Mouse (Mus musculus) MEL (cell line): Measurements from ENCODE around the gene Smtn. TPM values are rescaled to one million over a fixed set of nuclear protein-coding genes. Genes with fewer than 3 reads are reported as not detected.

Experiments used
- DNase-seq: peaks from one replicate; pipeline ENCODE4 v3.0.0; 2011; ENCODE audit warnings: low read depth, low spot score
- H3K27ac ChIP-seq: 2 replicates; pipeline ENCODE4 v1.5.1; 2012; ENCODE audit warnings: low read depth, mild to moderate bottlenecking, control low read depth, low read length, moderate library complexity; ENCODE audit not compliant: control insufficient read depth
- H3K27me3 ChIP-seq, 2 experiments: fragments of 150-350 bp in 1 of 2; sonication (generic) in 1 of 2; 2 replicates each; pipeline ENCODE4 v1.6.1; 2012; ENCODE audit warnings: low read length in 2 of 2, mild to moderate bottlenecking in 2 of 2, improper control_type of control experiment in 1 of 2, moderate library complexity in 1 of 2; ENCODE audit not compliant: insufficient read depth in 2 of 2, control insufficient read depth in 1 of 2
- H3K36me3 ChIP-seq, 2 experiments: 2 replicates each; pipeline ENCODE4 v1.6.1; 2012 to 2014; ENCODE audit warnings: low read length in 2 of 2, improper control_type of control experiment in 1 of 2, inconsistent platforms in 1 of 2, mild to moderate bottlenecking in 1 of 2; ENCODE audit not compliant: insufficient read depth in 2 of 2, control insufficient read depth in 1 of 2
- H3K4me1 ChIP-seq, 2 experiments: fragments of 150-350 bp in 1 of 2; sonication (generic) in 1 of 2; 2 replicates each; pipeline ENCODE4 v1.6.1; 2012; ENCODE audit warnings: low read length in 2 of 2, improper control_type of control experiment in 1 of 2, mild to moderate bottlenecking in 1 of 2; ENCODE audit not compliant: insufficient read depth in 2 of 2, control insufficient read depth in 1 of 2
- H3K4me3 ChIP-seq, 2 experiments: fragments of 150-350 bp in 1 of 2; sonication (generic) in 1 of 2; 2 replicates each; pipeline ENCODE4 v1.5.1; 2012; ENCODE audit warnings: low read depth in 2 of 2, low read length in 2 of 2, mild to moderate bottlenecking in 2 of 2, moderate library complexity in 2 of 2, control low read depth in 1 of 2, improper control_type of control experiment in 1 of 2; ENCODE audit not compliant: control insufficient read depth in 1 of 2, insufficient read depth in 1 of 2
- H3K79me2 ChIP-seq: 2 replicates; pipeline ENCODE4 v1.6.1; 2012; ENCODE audit warnings: mild to moderate bottlenecking, low read length, moderate library complexity; ENCODE audit not compliant: control insufficient read depth, poor library complexity, insufficient read depth
- H3K9ac ChIP-seq: 2 replicates; pipeline ENCODE4 v1.6.1; 2012; ENCODE audit warnings: low read depth, mild to moderate bottlenecking, control low read depth, low read length, moderate library complexity; ENCODE audit not compliant: control insufficient read depth, poor library complexity, severe bottlenecking
- H3K9me3 ChIP-seq: fragments of 150-350 bp; sonication (generic); replicated peaks from 2 replicates; pipeline ENCODE4 v1.6.1; 2012; ENCODE audit warnings: mild to moderate bottlenecking, low read length, improper control_type of control experiment, moderate library complexity; ENCODE audit not compliant: insufficient read depth
- BHLHE40 ChIP-seq: IDR thresholded peaks from 2 replicates; pipeline ENCODE4 v1.6.1; 2012; ENCODE audit warnings: low read depth, mild to moderate bottlenecking, inconsistent platforms, low read length, improper control_type of control experiment, borderline replicate concordance
- CHD1 ChIP-seq: IDR thresholded peaks from 2 replicates; pipeline ENCODE4 v1.6.1; 2012; ENCODE audit warnings: low read depth, mild to moderate bottlenecking, inconsistent platforms, low read length, improper control_type of control experiment
- CHD2 ChIP-seq: IDR thresholded peaks from 2 replicates; pipeline ENCODE4 v1.6.1; 2011; ENCODE audit warnings: low read length, improper control_type of control experiment
- CTCF ChIP-seq, 3 experiments: IDR thresholded peaks in 2 of 3; conservative IDR thresholded peaks in 1 of 3; 2 replicates each; pipeline ENCODE4 v1.5.1; 2011 to 2012; ENCODE audit warnings: low read length in 3 of 3, low read depth in 2 of 3, mild to moderate bottlenecking in 2 of 3, improper control_type of control experiment in 1 of 3, inconsistent platforms in 1 of 3, mixed read lengths in 1 of 3, moderate library complexity in 1 of 3; ENCODE audit not compliant: control insufficient read depth in 1 of 3, insufficient read depth in 1 of 3, poor library complexity in 1 of 3, severe bottlenecking in 1 of 3
- ELF1 ChIP-seq: IDR thresholded peaks from 2 replicates; pipeline ENCODE4 v1.6.1; 2014; ENCODE audit warnings: low read depth, mild to moderate bottlenecking, inconsistent platforms, low read length, improper control_type of control experiment, moderate library complexity
- ETS1 ChIP-seq: IDR thresholded peaks from 2 replicates; pipeline ENCODE4 v1.6.1; 2012; ENCODE audit warnings: low read depth, mild to moderate bottlenecking, inconsistent platforms, low read length, improper control_type of control experiment, moderate library complexity
- HCFC1 ChIP-seq: IDR thresholded peaks from 2 replicates; pipeline ENCODE4 v1.6.1; 2012; ENCODE audit warnings: low read depth, mild to moderate bottlenecking, inconsistent platforms, low read length, improper control_type of control experiment, moderate library complexity
- MXI1 ChIP-seq: IDR thresholded peaks from 2 replicates; pipeline ENCODE4 v1.6.1; 2011; ENCODE audit warnings: mild to moderate bottlenecking, low read depth, low read length, improper control_type of control experiment
- MYC ChIP-seq: IDR thresholded peaks from 2 replicates; pipeline ENCODE4 v1.6.1; 2011; ENCODE audit warnings: low read depth, mild to moderate bottlenecking, low read length, improper control_type of control experiment, moderate library complexity
- NELFE ChIP-seq: IDR thresholded peaks from 2 replicates; pipeline ENCODE4 v1.6.1; 2011; ENCODE audit warnings: low read depth, low read length, improper control_type of control experiment
- POLR2A ChIP-seq, 2 experiments: IDR thresholded peaks; 2 replicates each; pipeline ENCODE4 v1.6.1; 2011 to 2012; ENCODE audit warnings: low read length in 2 of 2, mild to moderate bottlenecking in 2 of 2, control low read depth in 1 of 2, improper control_type of control experiment in 1 of 2, low read depth in 1 of 2, moderate library complexity in 1 of 2; ENCODE audit not compliant: control insufficient read depth in 1 of 2, insufficient read depth in 1 of 2, poor library complexity in 1 of 2
- POLR2AphosphoS5 ChIP-seq: IDR thresholded peaks from 2 replicates; pipeline ENCODE4 v1.6.1; 2012; ENCODE audit warnings: low read depth, borderline replicate concordance, mild to moderate bottlenecking, inconsistent platforms, low read length, moderate library complexity, mixed read lengths
- RCOR1 ChIP-seq: IDR thresholded peaks from 2 replicates; pipeline ENCODE4 v1.6.1; 2012; ENCODE audit warnings: low read depth, mild to moderate bottlenecking, inconsistent platforms, low read length, improper control_type of control experiment
- TCF12 ChIP-seq: IDR thresholded peaks from 2 replicates; pipeline ENCODE4 v1.6.1; 2014; ENCODE audit warnings: low read depth, mild to moderate bottlenecking, inconsistent platforms, low read length, improper control_type of control experiment, moderate library complexity
- UBTF ChIP-seq: IDR thresholded peaks from 2 replicates; pipeline ENCODE4 v1.6.1; 2012; ENCODE audit warnings: low read depth, mild to moderate bottlenecking, inconsistent platforms, low read length, improper control_type of control experiment, moderate library complexity, borderline replicate concordance; ENCODE audit not compliant: insufficient read depth
- USF2 ChIP-seq, 2 experiments: IDR thresholded peaks; 2 replicates each; pipeline ENCODE4 v1.6.1; 2011 to 2012; ENCODE audit warnings: improper control_type of control experiment in 2 of 2, low read length in 2 of 2, borderline replicate concordance in 1 of 2, inconsistent platforms in 1 of 2, low read depth in 1 of 2, mild to moderate bottlenecking in 1 of 2; ENCODE audit not compliant: insufficient read depth in 1 of 2
- ZNF384 ChIP-seq: IDR thresholded peaks from 2 replicates; pipeline ENCODE4 v1.6.1; 2012; ENCODE audit warnings: low read depth, mild to moderate bottlenecking, inconsistent platforms, low read length, improper control_type of control experiment
- polyA plus RNA-seq, 2 experiments: library from polyadenylated mRNA; stranded (reverse) in 1 of 2; unstranded in 1 of 2; fragments of >175 nt in 1 of 2; fragments of >200 nt in 1 of 2; gene quantifications; 2 replicates each; pipeline versions ENCODE4 v1.2.1 to v1.2.4; 2012; ENCODE audit warnings: low replicate concordance in 2 of 2, low read depth in 1 of 2; ENCODE audit not compliant: insufficient read length in 2 of 2, insufficient read depth in 1 of 2, missing spikeins in 1 of 2
- total RNA-seq: library from RNA; depleted of rRNA; stranded (reverse); fragments of 300-350 nt; gene quantifications from 2 replicates; pipeline ENCODE4 v1.2.3, GENCODE M21; 2012

Gene Smtn
- total and polyA plus RNA-seq, 3 experiments = 203 to 370 TPM; not detected in 1

DNA sequence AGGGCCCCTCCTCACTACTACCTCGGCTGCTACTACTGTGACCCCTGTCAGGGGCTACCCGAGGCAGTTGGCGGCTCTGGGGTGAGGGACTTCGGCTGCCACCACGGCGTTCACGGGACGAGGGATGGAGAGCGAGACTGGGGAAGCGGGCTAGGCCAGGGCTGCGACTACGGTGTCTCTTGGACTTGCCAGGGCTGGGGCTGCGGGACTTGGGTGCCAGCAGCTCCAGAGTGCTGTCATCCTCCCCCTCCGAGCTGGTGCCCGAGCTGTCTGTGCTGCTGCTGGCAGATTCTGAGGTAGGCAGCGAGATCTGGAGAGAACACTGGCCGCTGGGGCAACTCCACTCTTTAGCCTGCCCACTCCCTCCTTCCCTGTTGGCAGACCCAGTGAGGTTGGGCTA is 45.6 kb downstream of the Smtn start:
- Histone ChIP-seq H3K9ac (no peak overlapping the region), H3K36me3 (no peaks in the 10 kb centered on the region), H3K4me3 (no peak overlapping the region), H3K27me3 (no peaks in the 10 kb centered on the region), H3K79me2 (no peaks in the 10 kb centered on the region), H3K4me1 (peaks cover 1 to 2% of the 10 kb centered on the region in 2 experiments; a peak in 3 of 4 replicates), H3K27ac (no peak overlapping the region), H3K9me3 (no peaks in the 10 kb centered on the region)
- TF ChIP-seq MYC = no peak
- TF ChIP-seq RCOR1 = no peak
- no peak for TF ChIP-seq CHD2
- no peak for TF ChIP-seq TCF12
- TF ChIP-seq MXI1 = no peak
- no peak for TF ChIP-seq BHLHE40
- no peak for TF ChIP-seq ETS1
- TF ChIP-seq POLR2AphosphoS5 = no peak
- no peak for TF ChIP-seq UBTF
- TF ChIP-seq POLR2A (IDR thresholded peaks at IDR 0.05; ENCODE audit: control insufficient read depth in 1 of 2, insufficient read depth in 1 of 2, low read depth in 1 of 2, low read length in 2 of 2, poor library complexity in 1 of 2) = no peak
- no peak for TF ChIP-seq ZNF384
- TF ChIP-seq NELFE = no peak
- no peak for TF ChIP-seq HCFC1
- no peak for TF ChIP-seq ELF1
- no peak for TF ChIP-seq CTCF (IDR thresholded peaks at IDR 0.05 in 2 of 3, conservative IDR thresholded peaks at IDR 0.05 in 1 of 3; ENCODE audit: control insufficient read depth in 1 of 3, insufficient read depth in 1 of 3, low read depth in 2 of 3, low read length in 3 of 3, poor library complexity in 1 of 3, severe bottlenecking in 1 of 3)
- DNase-seq = no peak

DNA sequence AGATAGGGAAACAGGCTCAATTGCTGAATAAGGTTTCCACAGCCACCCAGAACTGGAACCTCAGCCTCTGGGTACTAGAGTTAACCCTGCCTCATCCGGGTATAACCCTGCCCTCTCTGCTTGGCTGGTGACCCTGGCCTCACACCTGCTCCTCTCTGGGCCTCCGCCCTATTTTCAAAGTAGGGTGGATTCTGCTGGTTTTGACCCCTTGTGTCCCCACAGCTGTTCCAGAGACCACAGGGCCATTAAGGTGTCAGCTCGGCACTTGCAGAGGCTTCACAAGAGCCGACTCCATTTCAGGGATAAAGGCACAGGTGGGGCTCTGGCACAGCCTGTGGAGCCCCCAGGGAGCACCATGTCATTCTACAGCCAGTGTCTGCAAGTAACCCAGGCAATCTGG is 47.7 kb downstream of the Smtn start:
- Histone ChIP-seq H3K79me2 (no peaks in the 10 kb centered on the region), H3K27me3 (no peaks in the 10 kb centered on the region), H3K9ac (no peak overlapping the region), H3K4me3 (no peak overlapping the region), H3K9me3 (no peaks in the 10 kb centered on the region), H3K36me3 (0 out of 4 replicates have a peak, but pooled peaks cover 0 to 4% of the 10 kb centered on the region in 2 experiments), H3K4me1 (peaks cover 2 to 20% of the 10 kb centered on the region in 2 experiments), H3K27ac (no peak overlapping the region)
- DNase-seq = no peak
- TF ChIP-seq CHD1 = no peak
- TF ChIP-seq USF2 (IDR thresholded peaks at IDR 0.05; ENCODE audit: borderline replicate concordance in 1 of 2, insufficient read depth in 1 of 2, low read depth in 1 of 2, low read length in 2 of 2) = no peak
